Mouse (Mus musculus) C2C12 (cell line): ENCODE data around the gene Sez6l2. TPM values are rescaled to one million over a fixed set of nuclear protein-coding genes. Genes with fewer than 3 reads are reported as not detected.

ENCODE experiments used
- H3K27me3 ChIP-seq: one replicate; pipeline ENCODE4 v1.6.1; 2011; ENCODE audit not compliant: control insufficient read depth, insufficient read depth, insufficient read length
- H3K36me3 ChIP-seq: one replicate; pipeline ENCODE4 v1.6.1; 2011; ENCODE audit not compliant: control insufficient read depth, insufficient read depth
- H3K4me3 ChIP-seq: one replicate; pipeline ENCODE4 v1.5.1; 2011; ENCODE audit warnings: mild to moderate bottlenecking, control low read depth; ENCODE audit not compliant: poor library complexity, insufficient read depth, severe bottlenecking
- H3K79me2 ChIP-seq: one replicate; pipeline ENCODE4 v1.6.1; 2011; ENCODE audit not compliant: control insufficient read depth, insufficient read depth
- H3K79me3 ChIP-seq: one replicate; pipeline ENCODE4 v1.6.1; 2011; ENCODE audit warnings: low read depth, control low read depth
- H3ac ChIP-seq: one replicate; pipeline ENCODE3; 2011; ENCODE audit warnings: low read depth; ENCODE audit not compliant: control insufficient read depth, insufficient read length
- CEBPB ChIP-seq: IDR thresholded peaks from one replicate; pipeline ENCODE4 v1.6.1; 2011; ENCODE audit warnings: low read depth, mild to moderate bottlenecking, control low read depth, moderate library complexity
- CTCF ChIP-seq: IDR thresholded peaks from one replicate; pipeline ENCODE4 v1.5.1; 2011; ENCODE audit not compliant: control insufficient read depth, insufficient read depth, insufficient read length
- FOSL1 ChIP-seq: IDR thresholded peaks from one replicate; pipeline ENCODE4 v1.8.0; 2011; ENCODE audit warnings: mild to moderate bottlenecking, low read length; ENCODE audit not compliant: poor library complexity, insufficient read depth, severe bottlenecking
- MAX ChIP-seq: IDR thresholded peaks from one replicate; pipeline ENCODE4 v1.6.1; 2011; ENCODE audit warnings: mild to moderate bottlenecking, control low read depth
- MYOD1 ChIP-seq: IDR thresholded peaks from one replicate; pipeline ENCODE4 v1.6.1; 2011; ENCODE audit warnings: low read depth; ENCODE audit not compliant: control insufficient read depth, insufficient read length
- MYOG ChIP-seq: IDR thresholded peaks from one replicate; pipeline ENCODE4 v1.6.1; 2011; ENCODE audit not compliant: control insufficient read depth, insufficient read length; ENCODE audit errors: extremely low read depth
- USF1 ChIP-seq: IDR thresholded peaks from one replicate; pipeline ENCODE4 v1.6.1; 2011; ENCODE audit warnings: low read depth, mild to moderate bottlenecking, control low read depth, moderate library complexity
- polyA plus RNA-seq: library from polyadenylated mRNA; unstranded; fragments of >200 nt; fragmentation: generic; extraction: Trizol; gene quantifications from one replicate; pipeline ENCODE4 v1.2.1, GENCODE M21; 2012; ENCODE audit warnings: missing spikeins

Sez6l2 gene
- polyA plus RNA-seq, 1 experiment: 0.11 TPM

GRCm38 (mm10) chr7:127007313-127008024 is 57.1 kb downstream of the Sez6l2 start:
- Histone ChIP-seq H3K79me2 (peaks cover 8% of the 10 kb centered on the region), H3K4me3 (no peak overlapping the region), H3K79me3 (peaks cover 2% of the 10 kb centered on the region), H3K27me3 (no peaks in the 10 kb centered on the region), H3ac (no peak overlapping the region), H3K36me3 (no peaks in the 10 kb centered on the region)
- TF ChIP-seq USF1 (no peak), MYOD1 (no peak), MAX (no peak)

GRCm38 (mm10) chr7:127008239-127009019 is 58.1 kb downstream of the Sez6l2 start:
- no peak overlapping the region for H3ac ChIP-seq
- no peak overlapping the region for H3K4me3 ChIP-seq
- H3K36me3 ChIP-seq: peaks cover 3% of the 10 kb centered on the region
- no peak for TF ChIP-seq FOSL1
- TF ChIP-seq MYOG: no peak
- TF ChIP-seq MYOD1: no peak
- TF ChIP-seq CTCF: no peak
- no peak for TF ChIP-seq MAX
- no peak for TF ChIP-seq CEBPB
- TF ChIP-seq USF1: no peak
- H3K79me3 ChIP-seq: peaks cover 8% of the 10 kb centered on the region
- peaks cover 16% of the 10 kb centered on the region for H3K79me2 ChIP-seq
- H3K27me3 ChIP-seq: no peaks in the 10 kb centered on the region

- Histone ChIP-seq H3K79me2 (peaks cover 26% of the 10 kb centered on the region), H3K36me3 (peaks cover 6% of the 10 kb centered on the region), H3K27me3 (no peaks in the 10 kb centered on the region), H3K4me3 (no peak overlapping the region), H3K79me3 (peaks cover 16% of the 10 kb centered on the region), H3ac (no peak overlapping the region)
- TF ChIP-seq MAX (no peak), MYOG (no peak), FOSL1 (no peak), CTCF (no peak), CEBPB (no peak), MYOD1 (no peak), USF1 (no peak)
These were observed 59.1 kb downstream of the Sez6l2 start for GRCm38 (mm10) chr7:127009307-127010085.

- Histone ChIP-seq H3K36me3 (peaks cover 15% of the 10 kb centered on the region), H3ac (no peak overlapping the region), H3K79me2 (peaks cover 39% of the 10 kb centered on the region), H3K27me3 (no peaks in the 10 kb centered on the region), H3K4me3 (no peak overlapping the region), H3K79me3 (peaks cover 19% of the 10 kb centered on the region)
- no peak for TF ChIP-seq CTCF
- no peak for TF ChIP-seq MYOG
- TF ChIP-seq CEBPB: no peak
- TF ChIP-seq MAX: no peak
- TF ChIP-seq FOSL1: no peak
- no peak for TF ChIP-seq MYOD1
- no peak for TF ChIP-seq USF1
These were observed 60.7 kb downstream of the Sez6l2 start for GRCm38 (mm10) chr7:127011051-127011450.

- Histone ChIP-seq H3K79me3 (peaks cover 19% of the 10 kb centered on the region), H3K36me3 (peaks cover 15% of the 10 kb centered on the region), H3K79me2 (peaks cover 39% of the 10 kb centered on the region), H3K27me3 (no peaks in the 10 kb centered on the region), H3K4me3 (no peak overlapping the region), H3ac (no peak overlapping the region)
- no peak for TF ChIP-seq FOSL1
- no peak for TF ChIP-seq CTCF
- TF ChIP-seq MAX: no peak
- TF ChIP-seq CEBPB: no peak
- TF ChIP-seq MYOG: no peak
- no peak for TF ChIP-seq MYOD1
- TF ChIP-seq USF1: no peak
These were observed 61.4 kb downstream of the Sez6l2 start for GRCm38 (mm10) chr7:127011717-127012116.
